15 mouse cellular contexts compared by ENCODE assay signal in genomic region chr5:46986519-46986918, GRCm38 (mm10).
A peak's percentile ranks its signal among the peaks of the same experiment; 100 is the strongest.
DNase-seq lines count a peak whose midpoint lies in the region; TF ChIP-seq lines count a peak whose summit lies in the region.
"Had no signal": no experiment of that assay in that cellular context is flagged by ENCODE, and none has a peak within 500 bp of the region (broad histone marks: within the 10 kb centered on the region; RNA-seq: fewer than 3 reads in every experiment).

No protein-coding gene starts in this region.

- DNase-seq in spleen, postnatal 14 days (ENCODE audit: low spot score in 2 of 2), result no peak
- DNase-seq: adrenal gland, adult 2 months; adrenal gland, adult 8-10 months; adrenal gland, postnatal 10 days; adrenal gland, postnatal 14 days; adrenal gland, postnatal 25 days; adrenal gland, postnatal 36 days; B cell, adult 2 months; cerebellum, adult 11 months; cerebellum, adult 11-12 months; cerebellum, adult 18-20 months; cerebellum, adult 2 months had no signal

- no peak overlapping the region for H3ac ChIP-seq in myocyte (ENCODE audit: control insufficient read depth, insufficient read length)

- no peaks in the 10 kb centered on the region for H3K27me3 ChIP-seq in myocyte (ENCODE audit: control insufficient read depth, insufficient read depth, insufficient read length)
- H3K27me3 ChIP-seq: CH12.LX had no signal

- no peak for TF ChIP-seq POLR2A in myocyte (IDR thresholded peaks at IDR 0.05; ENCODE audit: insufficient read length, low read depth)

- H3K36me3 ChIP-seq in myocyte (ENCODE audit: control insufficient read depth, insufficient read depth), result no peaks in the 10 kb centered on the region
- H3K36me3 ChIP-seq: G1E had no signal

- no peak overlapping the region for H3K4me3 ChIP-seq in myocyte

- H3K79me2 ChIP-seq in myocyte (ENCODE audit: control insufficient read depth, insufficient read depth), result no peaks in the 10 kb centered on the region

- H3K4me2 ChIP-seq in myocyte (ENCODE audit: low read depth), result no peak overlapping the region

TF ChIP-seq in myocyte, 11 proteins besides CTCF, POLR2A, EP300 and RAD21:
- TF ChIP-seq MYOD1 (IDR thresholded peaks at IDR 0.05; ENCODE audit: control insufficient read depth in 1 of 3, insufficient read length in 2 of 3, low read depth in 2 of 3) (peak; percentile 51 to 91 (median 72)), TCF12 (IDR thresholded peaks at IDR 0.05; ENCODE audit: insufficient read depth, poor library complexity, severe bottlenecking) (peak; percentile 90), SRF (IDR thresholded peaks at IDR 0.05; ENCODE audit: control insufficient read depth, insufficient read length, low read depth) (no peak), REST (IDR thresholded peaks at IDR 0.05; ENCODE audit: insufficient read depth, insufficient read length) (no peak), USF1 (IDR thresholded peaks at IDR 0.05; ENCODE audit: low read depth) (no peak), MAX (IDR thresholded peaks at IDR 0.05; ENCODE audit: low read depth) (no peak), E2F4 (IDR thresholded peaks at IDR 0.05; ENCODE audit: insufficient read depth) (no peak), CEBPB (IDR thresholded peaks at IDR 0.05; ENCODE audit: insufficient read depth, poor library complexity, severe bottlenecking) (no peak), MYOG (IDR thresholded peaks at IDR 0.05; ENCODE audit: control insufficient read depth in 1 of 3, insufficient read depth in 1 of 3, insufficient read length in 2 of 3, low read depth in 2 of 3) (peak in 2 of 3 experiments; percentile 74 to 85), POLR2AphosphoS2 (IDR thresholded peaks at IDR 0.05; ENCODE audit: insufficient read length, low read depth) (no peak), TCF3 (IDR thresholded peaks at IDR 0.05; ENCODE audit: insufficient read length, low read depth) (no peak)
